17 mouse cellular contexts compared by ENCODE assay signal in genomic region chr15:79766168-79766567, GRCm38 (mm10). TPM values are rescaled to one million over a fixed set of nuclear protein-coding genes. Genes with fewer than 3 reads are reported as not detected.
DNase-seq lines count a peak whose midpoint lies in the region; ATAC-seq and TF ChIP-seq lines count a peak whose summit lies in the region.
"Had no signal": no experiment of that assay in that cellular context is flagged by ENCODE, and none has a peak within 500 bp of the region (broad histone marks: within the 10 kb centered on the region; RNA-seq: fewer than 3 reads in every experiment).

No protein-coding gene starts in this region.

- H3K4me2 ChIP-seq in forebrain, embryonic 13.5 days: no peak overlapping the region
- H3K4me2 ChIP-seq in forebrain, embryonic 11.5 days (ENCODE audit: low read depth, low read length, severe bottlenecking): no peak overlapping the region
- no peak overlapping the region for H3K4me2 ChIP-seq in lung, postnatal 0 days (replicated peaks; ENCODE audit: low read depth, low read length)
- H3K4me2 ChIP-seq in forebrain, embryonic 16.5 days (ENCODE audit: low read length): no peak overlapping the region
- H3K4me2 ChIP-seq: embryonic facial prominence, embryonic 12.5 days; heart, embryonic 15.5 days; midbrain, embryonic 13.5 days; stomach, embryonic 15.5 days had no signal

- H3K9ac ChIP-seq in forebrain, embryonic 13.5 days: no peak overlapping the region
- H3K9ac ChIP-seq in forebrain, embryonic 11.5 days (ENCODE audit: low read length): no peak overlapping the region
- H3K9ac ChIP-seq in lung, postnatal 0 days (replicated peaks; ENCODE audit: low read depth): no peak overlapping the region
- H3K9ac ChIP-seq in forebrain, embryonic 16.5 days (replicated peaks; ENCODE audit: low read depth, low read length): no peak overlapping the region
- H3K9ac ChIP-seq: embryonic facial prominence, embryonic 12.5 days; heart, embryonic 15.5 days; liver, embryonic 14.5 days; midbrain, embryonic 13.5 days; stomach, embryonic 15.5 days had no signal

- no peak for TF ChIP-seq POLR2A in cortical plate, adult 2 months (IDR thresholded peaks at IDR 0.05; ENCODE audit: extremely low read depth, insufficient read depth, low read length)

- no peak for DNase-seq in forebrain, embryonic 11.5 days (ENCODE audit: low spot score)
- peak; percentile 50 for DNase-seq in lung, postnatal 0 days (ENCODE audit: low spot score)
- no peak for DNase-seq in lung, postnatal 14 days
- DNase-seq in embryo, embryonic 9.5 days (ENCODE audit: extremely low spot score): no peak
- DNase-seq: adrenal gland, postnatal 36 days; gastrocnemius, postnatal 14 days; heart, postnatal 4 days; retina, postnatal 1 day had no signal

- TF ChIP-seq CTCF in lung, postnatal 0 days (IDR thresholded peaks at IDR 0.05): no peak
- TF ChIP-seq CTCF in cortical plate, adult 2 months (IDR thresholded peaks at IDR 0.05; ENCODE audit: extremely low read depth, insufficient read depth, low read length): no peak

- H3K4me1 ChIP-seq in forebrain, embryonic 13.5 days: peaks cover 60% of the 10 kb centered on the region
- H3K4me1 ChIP-seq in forebrain, embryonic 11.5 days (replicated peaks; ENCODE audit: control insufficient read depth, insufficient read depth, low read length): no peaks in the 10 kb centered on the region
- peaks cover 16% of the 10 kb centered on the region; the same call in 1 of the 2 replicates for H3K4me1 ChIP-seq in lung, postnatal 0 days (ENCODE audit: insufficient read depth, low read depth, low read length)
- H3K4me1 ChIP-seq in cortical plate, adult 2 months (ENCODE audit: control insufficient read depth, insufficient read depth, low read length): peaks cover 39% of the 10 kb centered on the region
- peaks cover 58% of the 10 kb centered on the region for H3K4me1 ChIP-seq in forebrain, embryonic 16.5 days (replicated peaks; ENCODE audit: control insufficient read depth, insufficient read depth, low read length)
- H3K4me1 ChIP-seq: embryonic facial prominence, embryonic 12.5 days had no signal

- ATAC-seq in forebrain, embryonic 13.5 days: no peak
- no peak for ATAC-seq in forebrain, embryonic 11.5 days (replicated peaks; ENCODE audit: low FRiP score)
- peak; percentile 69 for ATAC-seq in lung, postnatal 0 days
- ATAC-seq in forebrain, embryonic 16.5 days: peak; percentile 21; the same call in 1 of the 2 replicates
- ATAC-seq: hindbrain, embryonic 16.5 days; midbrain, embryonic 13.5 days had no signal

- H3K9me3 ChIP-seq in forebrain, embryonic 13.5 days (replicated peaks): no peaks in the 10 kb centered on the region
- no peaks in the 10 kb centered on the region for H3K9me3 ChIP-seq in forebrain, embryonic 11.5 days (ENCODE audit: control insufficient read depth, low read length)
- no peaks in the 10 kb centered on the region for H3K9me3 ChIP-seq in lung, postnatal 0 days (ENCODE audit: low read length)
- H3K9me3 ChIP-seq in forebrain, embryonic 16.5 days (ENCODE audit: control insufficient read depth, low read length): no peaks in the 10 kb centered on the region
- H3K9me3 ChIP-seq: embryonic facial prominence, embryonic 12.5 days; heart, embryonic 15.5 days; midbrain, embryonic 13.5 days; stomach, embryonic 15.5 days had no signal

- no peak overlapping the region for H3K4me3 ChIP-seq in forebrain, embryonic 13.5 days
- no peak overlapping the region for H3K4me3 ChIP-seq in forebrain, embryonic 11.5 days (ENCODE audit: low read depth, low read length)
- no peak overlapping the region for H3K4me3 ChIP-seq in lung, postnatal 0 days (ENCODE audit: low read depth, low read length)
- H3K4me3 ChIP-seq in cortical plate, adult 2 months (ENCODE audit: insufficient read depth, low read length): no peak overlapping the region
- H3K4me3 ChIP-seq in forebrain, embryonic 16.5 days (replicated peaks; ENCODE audit: low read length): no peak overlapping the region
- H3K4me3 ChIP-seq: embryonic facial prominence, embryonic 12.5 days; heart, embryonic 15.5 days; midbrain, embryonic 13.5 days; stomach, embryonic 15.5 days had no signal

- H3K36me3 ChIP-seq in forebrain, embryonic 13.5 days (ENCODE audit: poor library complexity, severe bottlenecking): peaks cover 41% of the 10 kb centered on the region
- no peaks in the 10 kb centered on the region; the same call in 1 of the 2 replicates for H3K36me3 ChIP-seq in forebrain, embryonic 11.5 days (ENCODE audit: control insufficient read depth, insufficient read depth, low read length)
- no peaks in the 10 kb centered on the region for H3K36me3 ChIP-seq in lung, postnatal 0 days (ENCODE audit: insufficient read depth, low read length)
- peaks cover 9% of the 10 kb centered on the region; the same call in 1 of the 2 replicates for H3K36me3 ChIP-seq in forebrain, embryonic 16.5 days (ENCODE audit: control insufficient read depth, insufficient read depth)

- peak overlapping the region; percentile 66; the same call in 1 of the 2 replicates for H3K27ac ChIP-seq in forebrain, embryonic 13.5 days
- H3K27ac ChIP-seq in forebrain, embryonic 11.5 days (ENCODE audit: low read depth, low read length): no peak overlapping the region
- no peak overlapping the region for H3K27ac ChIP-seq in lung, postnatal 0 days (ENCODE audit: low read length)
- 0 out of 2 replicates have a peak overlapping the region, but pooled peaks have one; percentile 23 for H3K27ac ChIP-seq in cortical plate, adult 2 months (ENCODE audit: insufficient read depth, low read length)
- peak overlapping the region; percentile 74 for H3K27ac ChIP-seq in forebrain, embryonic 16.5 days (ENCODE audit: low read length)
- H3K27ac ChIP-seq: embryonic facial prominence, embryonic 12.5 days; liver, embryonic 14.5 days; midbrain, embryonic 13.5 days; stomach, embryonic 15.5 days had no signal

- 72% methylated on average over 10 of the region's 10 CpGs for WGBS in forebrain, embryonic 13.5 days
- 76% methylated on average over 10 of the region's 10 CpGs for WGBS in forebrain, embryonic 11.5 days
- 43% methylated on average over 8 of the region's 10 CpGs for whole genome bisulfite sequencing in lung, postnatal 0 days
- WGBS in forebrain, embryonic 16.5 days: 66% methylated on average over 9 of the region's 10 CpGs

- TF ChIP-seq EP300 in lung, postnatal 0 days (IDR thresholded peaks at IDR 0.05): no peak

- no peaks in the 10 kb centered on the region for H3K27me3 ChIP-seq in forebrain, embryonic 13.5 days
- no peaks in the 10 kb centered on the region for H3K27me3 ChIP-seq in forebrain, embryonic 11.5 days (ENCODE audit: control insufficient read depth, insufficient read depth, low read length)
- no peaks in the 10 kb centered on the region for H3K27me3 ChIP-seq in lung, postnatal 0 days (replicated peaks; ENCODE audit: insufficient read depth, low read length)
- H3K27me3 ChIP-seq in forebrain, embryonic 16.5 days (replicated peaks; ENCODE audit: control insufficient read depth, insufficient read depth, low read length): no peaks in the 10 kb centered on the region
- H3K27me3 ChIP-seq: embryonic facial prominence, embryonic 12.5 days; heart, embryonic 15.5 days; midbrain, embryonic 13.5 days; stomach, embryonic 15.5 days had no signal

RNA-seq across cellular contexts. Expression of gene Dnal4, which starts 11.5 kb away (rescaled TPM):
- polyA plus RNA-seq in forebrain, embryonic 13.5 days (2015; fragmentation: Nextera tagmentation; extraction: Ambion mirVana): 90.6 and 94.0 TPM in 2 replicates
- polyA plus RNA-seq in forebrain, embryonic 11.5 days (2014; fragmentation: Nextera tagmentation; extraction: Ambion mirVana): 63.9 and 76.7 TPM in 2 replicates
- 49.5 and 52.4 TPM in 2 replicates for polyA plus RNA-seq in lung, postnatal 0 days (2015; fragmentation: Nextera tagmentation; extraction: Ambion mirVana)
- 71.5 and 72.4 TPM in 2 replicates for polyA plus RNA-seq in cortical plate, adult 2 months (2012; rRNA removed)
- polyA plus RNA-seq in forebrain, embryonic 16.5 days (2015; fragmentation: Nextera tagmentation; extraction: Ambion mirVana): 87.9 and 89.5 TPM in 2 replicates

RNA-seq across cellular contexts. Expression of gene Sun2, which starts 23.8 kb away (rescaled TPM):
- 8.1 and 8.4 TPM in 2 replicates for polyA plus RNA-seq in forebrain, embryonic 13.5 days (2015; fragmentation: Nextera tagmentation; extraction: Ambion mirVana)
- 4.3 and 5.9 TPM in 2 replicates for polyA plus RNA-seq in forebrain, embryonic 11.5 days (2014; fragmentation: Nextera tagmentation; extraction: Ambion mirVana)
- polyA plus RNA-seq in lung, postnatal 0 days (2015; fragmentation: Nextera tagmentation; extraction: Ambion mirVana): 4.5 and 5.1 TPM in 2 replicates
- 29.7 and 32.0 TPM in 2 replicates for polyA plus RNA-seq in cortical plate, adult 2 months (2012; rRNA removed)
- 8.9 and 9.9 TPM in 2 replicates for polyA plus RNA-seq in forebrain, embryonic 16.5 days (2015; fragmentation: Nextera tagmentation; extraction: Ambion mirVana)

RNA-seq across cellular contexts. Expression of gene Nptxr, which starts 38.4 kb away (rescaled TPM):
- 7.9 and 8.3 TPM in 2 replicates for polyA plus RNA-seq in forebrain, embryonic 13.5 days (2015; fragmentation: Nextera tagmentation; extraction: Ambion mirVana)
- polyA plus RNA-seq in forebrain, embryonic 11.5 days (2014; fragmentation: Nextera tagmentation; extraction: Ambion mirVana): 1.4 and 2.1 TPM in 2 replicates
- 1.0 and 1.2 TPM in 2 replicates for polyA plus RNA-seq in lung, postnatal 0 days (2015; fragmentation: Nextera tagmentation; extraction: Ambion mirVana)
- polyA plus RNA-seq in cortical plate, adult 2 months (2012; rRNA removed): 293 and 298 TPM in 2 replicates
- 19.2 and 24.7 TPM in 2 replicates for polyA plus RNA-seq in forebrain, embryonic 16.5 days (2015; fragmentation: Nextera tagmentation; extraction: Ambion mirVana)

Comparison
In these comparisons a context has a peak if more than half of its experiments do, and no peak if none do; other contexts are left out.
1. ATAC-seq: peak in lung, postnatal 0 days (single experiment) and forebrain, embryonic 16.5 days (single experiment); none in forebrain, embryonic 13.5 days (single experiment) and forebrain, embryonic 11.5 days (single experiment).
2. H3K27ac ChIP-seq: peak in forebrain, embryonic 13.5 days (single experiment), cortical plate, adult 2 months (single experiment) and forebrain, embryonic 16.5 days (single experiment); none in forebrain, embryonic 11.5 days (single experiment) and lung, postnatal 0 days (single experiment).
3. RNA of gene Nptxr, which starts 38.4 kb away (polyA plus RNA-seq): 293 to 298 TPM in cortical plate, adult 2 months; 19.2 to 24.7 TPM in forebrain, embryonic 16.5 days, 7.9 to 8.3 TPM in forebrain, embryonic 13.5 days, 1.4 to 2.1 TPM in forebrain, embryonic 11.5 days and 1.0 to 1.2 TPM in lung, postnatal 0 days; every median in the first group is over 10 times any median in the second.